Mouse (Mus musculus): ENCODE results near the gene Rpl31.

Gene Rpl31

GRCm38 (mm10) chr1:39367045-39367444, 597 bp upstream of the Rpl31 start:
- DNase-seq (ENCODE audit: low spot score), result no peak

GRCm38 (mm10) chr1:39368267-39368841, 712 bp downstream of the Rpl31 start:
- no peak for DNase-seq (ENCODE audit: low spot score)

DNA sequence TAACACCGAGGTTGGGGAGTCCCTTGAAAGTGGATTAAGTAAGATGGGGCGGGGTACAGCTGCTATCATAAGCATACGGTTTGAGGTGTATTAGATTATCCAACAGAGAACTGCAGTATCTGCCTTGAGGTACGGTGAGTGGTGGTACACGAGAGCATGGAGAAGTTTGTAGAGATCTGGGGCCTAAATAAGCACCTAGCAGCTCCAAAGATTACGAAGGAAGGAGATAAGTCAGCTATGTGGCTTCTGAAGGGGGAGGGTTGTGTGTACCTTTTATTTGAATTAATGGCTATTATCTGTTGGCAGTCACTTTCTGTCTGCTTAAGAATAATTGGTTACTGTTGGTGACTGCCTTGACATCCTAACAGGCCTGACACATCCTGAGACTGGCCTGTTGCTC, 2.8 kb downstream of the Rpl31 start:
- DNase-seq (ENCODE audit: low spot score), result no peak

DNA sequence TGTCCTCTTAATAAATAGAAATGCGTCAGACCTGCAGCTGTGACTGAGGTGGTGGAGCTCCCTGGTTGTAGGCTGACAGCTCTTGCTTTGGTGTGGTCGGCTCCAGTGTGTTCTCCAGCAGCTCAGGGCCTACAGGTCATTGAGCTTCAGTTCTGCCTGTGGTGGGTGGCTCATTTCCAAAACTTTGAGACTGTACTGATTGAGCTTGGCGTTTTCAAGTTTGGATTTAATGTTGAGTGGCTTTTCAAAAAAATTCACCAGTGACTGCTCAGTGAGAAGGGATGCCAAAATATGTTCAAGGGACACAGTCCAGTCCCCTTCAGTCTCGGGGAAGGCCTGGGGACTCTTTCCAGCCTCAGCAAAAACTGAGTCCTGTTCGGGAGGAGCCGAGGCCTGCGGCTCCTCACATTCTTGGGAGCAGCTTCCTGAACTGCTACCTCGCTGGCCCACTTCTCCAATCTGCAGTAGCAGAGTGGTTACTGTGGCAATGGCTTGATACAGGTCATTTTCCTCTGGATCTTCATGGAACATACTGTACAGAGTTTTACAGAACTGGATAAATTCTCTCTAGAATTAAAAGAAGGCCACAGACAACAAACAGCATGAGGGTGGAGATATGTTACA, 4.7 kb downstream of the Rpl31 start:
- DNase-seq (ENCODE audit: low spot score), result no peak

- no peak for DNase-seq (ENCODE audit: low spot score)
Measured at GRCm38 (mm10) chr1:39373378-39373777, 5.7 kb downstream of the Rpl31 start.

GRCm38 (mm10) chr1:39374231-39374809, 6.7 kb downstream of the Rpl31 start:
- DNase-seq (ENCODE audit: low spot score), result no peak

- no peak for DNase-seq (ENCODE audit: low spot score)
Measured at GRCm38 (mm10) chr1:39376121-39376520, 8.5 kb downstream of the Rpl31 start.

DNA sequence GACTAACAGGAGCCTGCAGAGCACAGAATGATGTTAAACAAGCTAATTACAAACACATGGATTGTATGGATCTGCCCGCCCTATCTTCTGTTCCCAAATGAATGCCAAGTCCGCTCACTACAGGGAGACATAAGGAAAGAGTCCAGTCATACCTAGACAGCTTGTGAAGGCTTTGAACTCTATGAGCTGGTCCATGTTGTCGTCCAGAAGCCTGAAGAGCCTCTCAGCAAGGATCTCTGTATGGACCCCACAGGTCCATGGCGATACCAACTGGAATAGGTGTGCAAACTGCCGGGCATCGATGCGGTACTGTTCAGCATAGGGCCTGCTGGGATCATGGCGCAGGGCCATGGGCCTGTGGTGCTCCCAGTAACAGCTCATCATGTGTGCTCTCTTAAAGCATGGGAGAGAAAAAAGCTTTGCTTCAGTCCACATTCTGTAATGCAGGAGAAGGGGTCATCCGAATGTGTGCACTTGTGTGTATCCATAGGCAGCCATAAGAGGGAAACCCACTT, 9.1 kb downstream of the Rpl31 start:
- DNase-seq (ENCODE audit: low spot score), result no peak

GRCm38 (mm10) chr1:39378540-39378939, 10.9 kb downstream of the Rpl31 start:
- no peak for DNase-seq (ENCODE audit: low spot score)

DNA sequence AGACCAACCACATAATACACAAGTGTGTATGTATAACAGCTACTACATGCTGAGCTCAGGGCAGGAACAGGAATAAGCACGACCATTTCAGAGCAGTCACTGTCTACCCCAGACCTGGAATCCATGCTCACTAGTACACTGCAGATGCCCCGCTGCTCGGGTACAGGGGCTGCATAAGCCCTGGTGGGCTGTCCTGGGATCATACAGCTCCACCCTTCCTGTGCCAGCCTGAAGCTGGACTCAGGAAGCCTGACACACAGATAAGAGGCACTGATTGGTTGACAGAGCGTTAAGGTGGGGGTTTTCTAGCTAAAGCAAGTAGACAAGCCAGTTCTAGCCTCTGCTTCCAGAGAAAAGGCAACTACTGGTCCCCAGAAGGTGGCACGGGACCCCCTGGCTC, 11.4 kb downstream of the Rpl31 start:
- DNase-seq (ENCODE audit: low spot score), result no peak

GRCm38 (mm10) chr1:39381017-39381416, 13.4 kb downstream of the Rpl31 start:
- DNase-seq (ENCODE audit: low spot score), result no peak

- DNase-seq (ENCODE audit: low spot score), result no peak
Measured at GRCm38 (mm10) chr1:39384914-39385313, 17.3 kb downstream of the Rpl31 start.

DNA sequence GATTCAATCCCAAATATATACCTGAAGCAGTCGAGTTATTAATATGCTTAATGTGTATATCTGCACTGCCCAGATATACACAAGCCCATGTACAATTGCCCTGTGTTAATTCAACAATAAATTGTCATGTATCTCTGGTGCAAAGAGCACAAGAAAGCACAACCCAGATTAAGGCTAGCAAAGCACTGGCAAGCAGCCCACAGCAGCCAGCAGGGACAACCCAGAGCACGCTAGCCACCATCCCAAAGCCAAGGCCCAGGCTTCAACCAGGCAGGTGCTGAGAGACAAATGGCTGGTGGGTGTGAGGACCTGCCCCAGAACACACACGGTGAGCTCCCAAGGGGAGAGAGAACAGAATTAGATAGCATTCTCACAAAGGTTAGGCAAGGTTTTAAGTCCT, 18.8 kb downstream of the Rpl31 start:
- no peak for DNase-seq (ENCODE audit: low spot score)

DNA sequence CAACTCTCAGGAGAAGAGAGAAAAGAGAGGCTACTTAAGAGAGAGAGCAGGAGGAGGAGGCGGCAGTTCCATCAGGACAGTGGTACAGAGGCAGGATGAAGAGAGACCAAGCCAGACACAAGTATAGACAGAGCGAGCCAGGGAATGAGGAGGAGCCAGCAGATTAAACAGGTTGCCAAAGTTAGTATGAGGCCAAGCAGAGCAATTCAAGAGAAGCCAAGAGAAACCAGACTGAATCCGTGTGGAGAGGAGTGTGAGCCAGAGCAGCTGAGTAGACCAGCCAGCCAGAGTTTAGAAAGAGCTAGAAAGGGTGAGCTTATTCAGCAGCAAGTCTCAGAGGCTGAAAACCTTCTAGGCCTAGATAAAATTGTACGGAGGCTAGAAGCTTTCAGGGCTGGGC, 19.9 kb downstream of the Rpl31 start:
- DNase-seq (ENCODE audit: low spot score), result no peak

DNA sequence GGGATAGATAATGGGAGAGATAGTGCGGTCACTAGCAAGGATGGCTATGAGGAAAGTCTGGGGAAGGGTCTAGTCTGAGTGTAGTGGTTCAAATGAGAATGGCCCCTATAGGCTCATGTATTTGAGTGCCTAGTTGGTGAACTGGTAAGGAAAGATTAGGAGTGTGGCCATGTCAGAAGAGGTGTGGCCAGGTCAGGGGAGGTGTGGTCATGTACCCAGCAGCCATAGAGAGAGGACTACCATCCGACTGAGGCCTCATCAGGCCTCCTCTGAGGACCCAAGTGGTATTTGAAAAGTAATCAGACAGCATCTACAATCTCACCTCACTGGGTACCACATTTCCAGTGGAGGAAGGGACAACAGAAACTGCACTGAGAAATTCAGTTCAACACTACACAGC, 20.5 kb downstream of the Rpl31 start:
- DNase-seq (ENCODE audit: low spot score), result no peak

DNA sequence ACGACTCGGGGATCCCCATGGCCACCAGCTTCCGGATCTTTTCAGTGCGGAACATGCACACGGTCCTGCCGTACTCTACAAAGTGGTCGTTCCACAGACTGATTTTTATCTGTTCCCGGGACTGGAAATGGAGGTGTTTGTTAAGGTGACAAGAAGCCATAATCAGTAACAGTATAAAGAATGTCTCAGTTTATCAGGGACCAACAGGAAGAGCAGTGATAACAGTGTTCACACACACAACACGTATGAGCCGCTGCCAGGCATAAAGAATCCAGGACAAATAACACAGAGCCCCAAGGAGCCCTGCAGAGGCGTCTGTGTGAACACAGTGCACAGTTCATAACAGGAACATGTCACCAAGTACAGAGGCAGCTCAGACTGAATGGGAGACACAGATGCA, 21.7 kb downstream of the Rpl31 start:
- no peak for DNase-seq (ENCODE audit: low spot score)

- no peak for DNase-seq (ENCODE audit: low spot score)
Measured at GRCm38 (mm10) chr1:39391652-39392051, 24.0 kb downstream of the Rpl31 start.

GRCm38 (mm10) chr1:39392189-39392588, 24.5 kb downstream of the Rpl31 start:
- DNase-seq (ENCODE audit: low spot score), result peak; percentile 81

DNA sequence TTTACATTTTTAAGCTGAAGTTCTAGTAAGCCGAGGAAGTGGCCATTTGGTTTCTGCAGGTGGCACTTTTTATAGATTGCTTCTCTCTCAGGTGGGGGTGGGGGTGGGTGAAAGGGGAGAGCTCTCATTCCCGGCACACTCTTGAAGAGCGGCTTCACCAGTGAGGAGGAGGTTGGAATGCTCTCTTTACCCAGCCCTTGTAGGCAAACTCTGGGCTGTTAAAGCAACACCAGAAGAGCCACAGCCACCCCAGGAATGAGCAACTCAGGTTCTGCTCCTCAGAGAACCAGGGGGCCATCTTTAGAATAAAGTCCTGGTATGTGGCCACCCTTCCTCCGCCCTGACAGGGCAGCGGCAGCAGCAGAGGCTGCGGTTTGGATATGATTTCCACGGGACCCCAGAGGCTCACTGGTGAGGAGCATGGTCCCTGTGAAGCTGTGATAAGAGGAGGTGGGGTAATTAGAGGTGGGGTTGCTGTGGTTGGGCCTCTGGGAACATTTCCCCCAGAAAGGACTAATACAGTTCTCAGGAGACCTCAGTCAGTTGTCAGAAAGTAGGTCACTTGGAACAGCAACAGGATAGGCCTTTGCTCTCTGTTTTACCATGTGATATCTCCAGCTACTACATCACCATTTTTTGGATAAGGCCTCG, 25.7 kb downstream of the Rpl31 start:
- DNase-seq (ENCODE audit: low spot score), result no peak

- no peak for DNase-seq (ENCODE audit: low spot score)
Measured at GRCm38 (mm10) chr1:39394096-39394495, 26.5 kb downstream of the Rpl31 start.

DNA sequence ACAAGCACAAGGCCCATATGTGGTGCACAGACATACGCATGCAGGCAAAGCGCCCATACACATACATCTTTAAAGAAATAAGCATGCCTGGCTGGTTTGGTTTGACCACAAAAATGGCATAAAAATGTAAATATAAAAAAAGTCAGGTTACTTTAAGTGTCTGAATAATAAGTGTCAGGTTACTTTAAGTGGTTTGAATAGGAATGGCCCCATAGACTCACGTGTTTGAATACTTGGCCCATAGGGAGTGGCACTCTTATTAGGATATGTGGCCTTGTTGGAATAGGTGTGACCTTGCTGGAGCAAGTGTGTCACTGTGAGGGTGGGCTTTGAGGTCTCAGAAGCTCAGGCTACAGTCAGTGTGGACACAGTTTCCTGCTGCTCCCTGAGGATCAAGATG, 27.0 kb downstream of the Rpl31 start:
- DNase-seq (ENCODE audit: low spot score), result no peak

- no peak for DNase-seq (ENCODE audit: low spot score)
Measured at GRCm38 (mm10) chr1:39396347-39396746, 28.7 kb downstream of the Rpl31 start.

- no peak for DNase-seq (ENCODE audit: low spot score)
Measured at GRCm38 (mm10) chr1:39398284-39398683, 30.6 kb downstream of the Rpl31 start.
